Mouse (Mus musculus) yolk sac, embryonic 10.5 days (tissue): ENCODE results near the gene Hopx.
"Not testable (repeated sequence)": the region's sequence is repeated elsewhere in the genome, so short reads cannot be mapped to it uniquely, and the experiment has no call there.

Experiments
- DNase-seq: peaks from one replicate; pipeline ENCODE4 v3.0.0-alpha.2; 2017; ENCODE audit warnings: low spot score

Gene Hopx

GRCm38 (mm10) chr5:77099997-77100380, 14.9 kb downstream of the Hopx start:
- no peak for DNase-seq

DNA sequence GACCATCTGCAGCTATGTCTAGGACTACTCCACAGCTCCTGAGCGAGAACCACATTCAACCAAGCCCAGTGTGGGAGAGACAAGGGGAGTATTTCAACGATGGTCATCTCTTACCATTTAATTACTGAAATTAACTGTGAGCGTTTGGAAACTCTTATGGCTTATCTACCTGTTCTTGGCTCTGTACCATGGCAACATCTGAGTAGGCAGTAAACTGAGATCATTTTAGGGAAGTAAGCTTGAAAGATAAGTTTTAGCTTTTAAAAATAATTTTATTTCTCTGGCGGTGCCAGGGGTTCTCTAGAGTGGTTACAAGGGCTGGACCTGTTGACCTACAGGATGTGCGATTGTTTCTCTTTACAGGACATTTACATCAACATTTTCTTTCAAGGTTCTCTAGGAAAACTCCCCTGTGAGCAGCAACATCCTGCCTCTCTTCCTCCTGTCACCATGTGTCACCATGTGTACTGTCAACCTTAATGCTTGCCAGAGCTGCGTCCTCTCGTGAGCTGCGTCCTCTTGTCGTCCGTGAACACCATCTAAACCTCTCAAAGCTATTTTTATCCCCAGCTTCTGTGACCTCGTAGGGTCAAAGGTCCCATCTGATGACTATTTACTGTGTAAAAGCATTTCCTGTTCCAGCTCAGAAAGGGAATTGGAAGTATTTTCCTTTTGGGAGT, 15.5 kb downstream of the Hopx start:
- DNase-seq: peak; percentile 61

DNA sequence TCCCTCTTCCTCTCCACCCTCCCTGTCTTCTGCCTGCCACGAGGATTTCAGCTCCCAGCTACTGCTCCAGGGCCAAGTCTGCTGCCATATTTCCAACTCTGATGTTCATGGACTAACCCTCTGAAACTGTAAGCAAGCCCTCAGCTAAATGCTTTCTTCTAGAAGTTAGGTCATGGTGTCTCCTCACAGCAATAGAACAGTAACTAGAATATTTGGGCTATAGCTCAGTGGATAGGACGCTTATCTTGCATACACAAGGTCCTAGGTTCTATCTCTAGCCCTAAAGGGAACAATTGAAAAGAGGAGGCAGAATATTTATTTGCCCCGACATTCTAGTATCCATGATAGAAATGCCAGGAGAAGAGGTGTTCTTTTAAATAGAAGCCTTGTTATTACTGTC, 16.0 kb downstream of the Hopx start:
- DNase-seq: no peak

DNA sequence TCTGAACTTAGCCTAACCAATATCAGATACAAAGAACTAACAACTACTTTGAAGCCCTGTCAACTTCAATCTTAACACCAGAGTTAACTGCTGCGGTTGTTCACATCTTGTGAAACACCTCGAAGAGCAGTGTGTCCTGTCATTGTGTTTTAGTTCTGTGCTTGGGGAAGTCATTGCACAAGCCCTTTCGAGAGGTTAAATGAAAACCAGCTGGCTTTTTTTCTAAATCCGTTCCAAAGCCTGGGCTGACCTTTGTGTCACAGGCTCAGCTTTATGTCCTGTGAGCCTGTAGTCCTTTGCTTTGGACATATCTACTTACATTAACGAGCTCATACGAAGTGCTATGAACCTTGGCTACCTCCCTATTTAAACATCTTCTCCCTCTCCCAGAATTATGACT, 17.2 kb downstream of the Hopx start:
- DNase-seq: peak; percentile 67

DNA sequence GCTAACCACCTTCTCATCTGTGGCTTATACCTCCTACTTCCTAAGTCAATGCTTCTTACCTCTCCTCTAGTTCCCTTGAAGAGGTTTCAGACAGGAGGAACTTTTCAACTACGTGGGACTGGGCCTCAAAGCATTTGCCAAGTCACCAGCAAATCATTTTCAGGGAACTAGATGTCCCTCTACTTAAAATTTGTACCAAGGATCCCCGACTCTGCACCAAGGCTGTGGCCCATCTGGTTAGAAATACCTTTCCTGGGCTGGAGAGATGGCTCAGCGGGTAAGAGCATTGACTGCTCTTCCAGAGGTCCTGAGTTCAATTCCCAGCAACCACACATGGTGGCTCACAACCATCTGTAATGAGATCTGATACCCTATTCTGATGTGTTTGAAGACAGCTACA, 18.7 kb downstream of the Hopx start:
- DNase-seq: not testable (repeated sequence)

DNA sequence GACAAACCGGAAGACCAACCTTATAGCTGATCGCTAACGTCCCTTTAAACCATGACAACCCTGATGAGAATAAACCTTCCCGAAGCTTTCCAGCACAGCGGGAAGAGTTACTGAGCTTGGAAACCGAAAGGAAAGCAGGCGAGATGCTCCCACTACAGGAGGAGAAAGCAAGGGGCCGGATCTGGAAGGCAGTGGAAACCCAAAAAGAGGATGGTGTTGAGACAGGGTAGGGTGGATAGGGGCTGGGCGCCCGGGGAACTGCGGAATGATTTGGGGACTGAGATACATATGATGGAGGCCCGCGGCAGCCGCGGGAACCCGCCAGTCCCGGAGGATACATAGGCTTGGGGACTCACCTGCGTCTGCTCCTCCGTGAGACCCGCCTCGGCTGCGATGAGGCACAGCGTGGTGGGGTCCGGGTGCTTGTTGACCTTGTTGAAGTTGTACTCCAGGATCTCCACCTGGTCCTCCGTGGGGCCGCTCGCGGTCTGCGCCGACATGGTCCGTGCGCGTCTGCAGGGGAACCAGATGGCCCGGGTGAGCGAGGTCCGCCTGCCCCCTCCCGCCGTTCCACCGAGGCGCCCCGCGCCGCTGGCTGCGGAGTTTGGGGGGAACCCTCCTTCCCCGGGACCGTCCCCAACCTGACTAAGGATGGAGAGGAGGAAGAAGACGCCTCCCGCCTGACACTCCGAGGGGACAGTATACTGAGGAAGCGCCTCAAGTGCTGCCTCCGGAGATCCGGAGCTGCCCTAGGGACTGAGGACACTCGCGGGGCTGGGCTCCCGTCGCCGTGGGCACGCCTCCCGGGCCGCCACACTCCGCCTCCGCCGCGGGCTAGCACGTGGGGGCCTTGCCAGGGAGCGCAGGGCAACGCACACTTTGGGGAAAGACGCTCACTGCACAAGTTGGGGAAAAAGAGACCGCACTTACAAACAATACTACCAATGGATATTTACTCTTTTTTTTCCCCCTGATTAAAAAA, 20.1 kb downstream of the Hopx start:
- DNase-seq: peak; percentile 29

- DNase-seq: no peak
Measured at GRCm38 (mm10) chr5:77093961-77094360, 21.0 kb downstream of the Hopx start.

GRCm38 (mm10) chr5:77092531-77092930, 22.4 kb downstream of the Hopx start:
- no peak for DNase-seq

DNA sequence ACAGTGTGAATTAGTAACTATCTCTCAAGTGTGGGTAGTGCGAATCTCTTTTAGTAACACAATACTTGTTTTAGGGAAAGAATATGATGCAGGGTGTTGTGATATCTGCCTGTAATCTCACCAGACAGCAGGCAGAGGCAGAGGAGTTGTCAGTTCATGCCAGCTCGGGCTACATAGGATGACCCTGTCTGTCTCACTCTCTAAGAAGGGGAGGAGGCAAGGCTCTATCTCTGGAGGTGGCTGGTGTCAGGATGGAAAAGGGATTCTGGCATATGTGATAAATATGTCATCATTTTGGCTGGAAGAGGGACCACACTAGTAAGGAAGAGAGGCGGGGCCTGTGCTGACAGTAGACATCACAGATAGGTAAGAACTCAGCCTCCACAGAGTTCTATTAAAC, 23.0 kb downstream of the Hopx start:
- no peak for DNase-seq

DNA sequence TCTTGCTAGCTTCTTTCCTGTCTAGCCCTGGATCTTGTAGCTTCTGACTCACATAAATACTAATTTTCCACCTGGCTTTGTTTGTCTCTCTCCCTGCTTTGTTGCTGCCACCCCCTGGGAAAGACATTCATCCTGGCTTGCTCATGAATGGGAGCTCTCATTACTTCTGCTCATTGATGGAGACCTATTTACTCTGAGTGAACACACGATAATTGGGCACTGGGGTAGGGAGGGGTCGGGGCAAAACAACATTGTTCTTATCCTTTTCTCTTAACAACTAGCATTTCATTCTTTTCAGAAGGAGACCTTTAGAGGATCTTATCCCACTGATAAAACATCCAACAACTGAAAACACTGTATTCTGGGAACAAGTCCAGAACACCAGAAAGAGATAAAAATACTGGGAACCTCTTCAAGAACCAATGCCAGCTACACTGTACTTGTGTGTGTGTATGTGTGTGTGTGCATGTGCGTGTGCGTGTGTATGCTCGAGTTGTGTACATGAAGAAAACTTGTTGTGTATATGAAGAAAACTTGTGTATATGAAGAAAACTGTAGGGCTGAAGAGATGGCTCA, 24.3 kb downstream of the Hopx start:
- DNase-seq: no peak

GRCm38 (mm10) chr5:77089901-77090300, 25.0 kb downstream of the Hopx start:
- DNase-seq: no peak

- peak; percentile 33 for DNase-seq
Measured at GRCm38 (mm10) chr5:77089294-77089693, 25.6 kb downstream of the Hopx start.

DNA sequence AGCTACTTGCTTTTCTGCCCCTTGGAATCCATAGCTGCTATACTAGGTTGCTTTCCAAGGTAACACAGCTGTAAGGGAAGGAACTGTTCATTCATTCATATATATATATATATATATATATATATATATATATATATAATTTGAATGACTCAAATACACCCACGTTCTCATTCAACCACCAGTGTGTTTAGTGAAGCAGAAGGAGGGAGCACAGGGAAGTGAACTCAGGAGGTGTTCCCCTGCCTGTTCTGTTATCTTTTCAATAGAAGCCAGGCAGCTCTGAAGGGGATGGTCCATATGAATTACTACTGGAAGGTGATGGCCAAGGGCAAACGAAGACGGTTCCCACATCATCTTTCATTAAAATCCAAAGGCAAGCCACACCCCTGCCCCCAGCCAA, 27.8 kb downstream of the Hopx start:
- DNase-seq: no peak

GRCm38 (mm10) chr5:77086541-77086940, 28.4 kb downstream of the Hopx start:
- DNase-seq: no peak

GRCm38 (mm10) chr5:77085753-77086450, 29.0 kb downstream of the Hopx start:
- DNase-seq: no peak

DNA sequence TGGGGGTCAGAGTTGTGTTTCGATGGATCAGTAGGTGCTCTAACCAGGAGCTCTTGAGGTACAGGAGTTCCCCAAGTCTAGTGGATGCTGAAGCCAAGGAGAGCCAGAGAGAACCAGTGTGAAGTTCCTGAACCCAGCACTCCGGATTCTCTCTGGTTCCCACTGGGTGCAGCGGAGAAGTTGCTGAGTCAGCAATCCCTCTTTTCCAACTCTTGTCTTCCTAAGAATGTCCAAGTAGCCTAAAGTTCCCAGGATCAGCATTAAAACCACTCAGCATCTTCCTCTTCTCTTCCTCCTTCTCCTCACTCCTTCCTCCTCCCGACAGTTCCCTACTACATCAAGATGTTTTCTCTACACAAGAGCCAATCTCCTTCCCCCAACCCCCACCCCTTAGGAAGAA, 30.5 kb downstream of the Hopx start:
- no peak for DNase-seq

- DNase-seq: no peak
Measured at GRCm38 (mm10) chr5:77082735-77083134, 32.2 kb downstream of the Hopx start.

DNA sequence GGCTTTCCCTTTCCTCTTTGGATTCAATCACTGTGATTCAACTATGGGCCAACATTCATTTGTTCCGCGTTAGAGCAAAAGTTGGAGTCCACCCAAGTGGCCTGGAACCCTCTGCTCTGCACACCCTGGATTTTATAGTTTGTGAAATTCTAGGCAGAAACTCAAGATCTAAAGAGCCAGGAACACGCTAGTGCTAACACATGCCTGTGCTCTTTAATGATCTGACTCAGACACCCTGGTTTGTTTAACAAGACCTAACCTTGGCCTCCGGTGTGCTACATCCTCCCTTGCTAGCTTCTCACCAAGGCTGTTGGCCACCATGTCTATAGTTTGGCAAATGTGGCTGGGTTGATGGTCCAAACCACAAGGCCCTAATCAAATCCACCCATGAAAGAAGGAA, 34.2 kb downstream of the Hopx start:
- no peak for DNase-seq

DNA sequence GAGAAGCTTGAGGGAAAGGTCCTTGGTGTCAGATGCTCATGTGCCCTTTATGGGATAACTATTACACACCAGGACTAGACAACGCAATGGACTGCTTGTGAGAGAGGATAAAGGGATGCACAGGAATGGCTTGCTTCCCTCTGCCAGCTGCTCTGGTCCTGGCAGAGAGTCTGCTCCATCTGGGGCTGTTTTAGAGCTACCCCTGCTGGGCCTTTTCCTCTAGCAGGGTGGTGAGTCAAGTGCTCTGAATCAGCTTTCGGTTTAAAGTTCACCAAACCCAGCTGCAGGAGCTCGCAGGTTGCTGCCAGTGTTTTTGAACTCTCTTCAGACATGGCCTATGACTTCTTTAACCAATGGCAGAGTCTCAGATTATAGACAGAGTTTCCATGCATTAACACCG, 39.0 kb downstream of the Hopx start:
- DNase-seq: no peak

GRCm38 (mm10) chr5:77074914-77075313, 40.0 kb downstream of the Hopx start:
- no peak for DNase-seq

DNA sequence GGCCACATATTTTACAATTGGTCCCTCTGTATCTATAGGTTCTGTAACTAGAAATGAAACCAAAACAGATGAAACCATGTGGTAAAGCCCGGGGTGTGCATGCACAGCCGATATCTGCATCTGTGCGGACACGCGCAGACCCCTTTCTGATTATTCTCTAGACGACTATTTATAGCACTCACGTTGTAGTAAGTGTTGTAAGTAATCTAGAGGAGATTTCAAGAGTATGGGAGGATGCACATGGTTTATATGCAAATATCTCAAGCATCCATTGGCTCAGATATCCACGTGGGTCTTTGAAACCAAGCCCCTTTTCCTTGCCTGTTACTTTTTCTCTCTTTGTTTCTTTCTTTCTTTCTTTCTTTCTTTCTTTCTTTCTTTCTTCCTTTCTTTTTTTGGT, 41.1 kb downstream of the Hopx start:
- no peak for DNase-seq

GRCm38 (mm10) chr5:77071626-77072025, 43.3 kb downstream of the Hopx start:
- no peak for DNase-seq
